Mouse (Mus musculus) lung, embryonic 15.5 days (tissue): ENCODE results near the gene Usp47. TPM values are rescaled to one million over a fixed set of nuclear protein-coding genes. Genes with fewer than 3 reads are reported as not detected.

Experiments used
- ATAC-seq: fragments of 200-750 bp; cut with Nextera tagmentation; 2 replicates; pipeline ENCODE4 v1.8.0; 2017; ENCODE audit warnings: moderate number of reproducible peaks, borderline replicate concordance; ENCODE audit not compliant: low FRiP score, low TSS enrichment; ENCODE audit errors: extremely low read depth
- H3K27ac ChIP-seq: fragments of 300-500 bp; sonication (generic); 2 replicates; pipeline ENCODE4 v1.5.1; 2015; ENCODE audit warnings: moderate library complexity, mild to moderate bottlenecking, inconsistent platforms
- H3K27me3 ChIP-seq: fragments of 300-500 bp; sonication (generic); 2 replicates; pipeline ENCODE4 v1.6.1; 2015; ENCODE audit warnings: inconsistent platforms
- H3K36me3 ChIP-seq: fragments of 300-500 bp; sonication (generic); 2 replicates; pipeline ENCODE4 v1.6.1; 2015; ENCODE audit warnings: inconsistent platforms
- H3K4me1 ChIP-seq: fragments of 300-500 bp; sonication (generic); 2 replicates; pipeline ENCODE4 v1.6.1; 2015; ENCODE audit warnings: inconsistent platforms
- H3K4me2 ChIP-seq: fragments of 300-500 bp; sonication (generic); 2 replicates; pipeline ENCODE4 v1.6.1; 2015; ENCODE audit warnings: inconsistent platforms, mild to moderate bottlenecking, moderate library complexity
- H3K4me3 ChIP-seq: fragments of 300-500 bp; sonication (generic); 2 replicates; pipeline ENCODE4 v1.5.1; 2015; ENCODE audit warnings: mild to moderate bottlenecking, inconsistent platforms
- H3K9ac ChIP-seq: fragments of 300-500 bp; sonication (generic); 2 replicates; pipeline ENCODE4 v1.6.1; 2015; ENCODE audit warnings: inconsistent platforms
- H3K9me3 ChIP-seq: fragments of 300-500 bp; sonication (generic); 2 replicates; pipeline ENCODE4 v1.6.1; 2016; ENCODE audit warnings: inconsistent platforms
- WGBS: fragments of 180-500 bp; shearing (Covaris S2); methylation state at CpG from one replicate; pipeline ENCODE4 v1.1.7; 2015; 5-methylcytosine and 5-hydroxymethylcytosine counted together
- polyA plus RNA-seq: library from polyadenylated mRNA; unstranded; fragments of >200 nt; fragmentation: Nextera tagmentation; extraction: Ambion mirVana; gene quantifications from 2 replicates; pipeline ENCODE4 v1.2.1, GENCODE M21; 2015

Usp47 gene
- polyA plus RNA-seq, 1 experiment from 2014 or later, result 68.9 TPM

DNA sequence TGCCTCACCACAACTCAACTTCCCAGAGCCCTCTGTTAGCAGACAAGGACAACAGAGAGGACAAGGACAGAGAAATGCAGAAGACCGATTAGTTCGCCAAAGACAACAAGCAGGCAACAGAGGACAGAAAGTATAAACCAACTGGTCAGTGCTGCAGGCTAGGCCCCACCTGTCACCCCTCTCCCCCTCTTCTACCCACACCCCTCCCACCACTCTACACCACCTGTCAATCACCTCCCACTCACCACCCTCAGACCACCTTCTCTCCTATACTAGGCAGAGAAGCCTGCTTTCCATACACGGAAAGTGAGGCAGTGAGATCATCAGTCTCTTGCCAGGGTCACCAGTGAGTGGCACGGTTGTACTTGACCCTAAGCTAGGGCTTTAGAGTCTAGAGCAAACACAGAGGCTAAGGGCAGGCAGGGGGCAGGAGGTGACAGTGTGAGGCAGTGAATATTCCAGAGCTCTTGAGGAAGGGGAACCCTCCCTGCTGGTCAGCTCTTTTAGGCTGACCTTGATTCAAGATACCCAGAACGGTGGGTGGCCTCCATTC is 103.9 kb downstream of the Usp47 start:
- Histone ChIP-seq H3K36me3 (no peaks in the 10 kb centered on the region), H3K9ac (no peak overlapping the region), H3K4me3 (no peak overlapping the region), H3K27ac (no peak overlapping the region), H3K4me1 (no peaks in the 10 kb centered on the region), H3K9me3 (no peaks in the 10 kb centered on the region), H3K27me3 (no peaks in the 10 kb centered on the region), H3K4me2 (no peak overlapping the region)
- ATAC-seq, result no peak
- WGBS, result 46% methylated on average over 5 of the region's 5 CpGs

DNA sequence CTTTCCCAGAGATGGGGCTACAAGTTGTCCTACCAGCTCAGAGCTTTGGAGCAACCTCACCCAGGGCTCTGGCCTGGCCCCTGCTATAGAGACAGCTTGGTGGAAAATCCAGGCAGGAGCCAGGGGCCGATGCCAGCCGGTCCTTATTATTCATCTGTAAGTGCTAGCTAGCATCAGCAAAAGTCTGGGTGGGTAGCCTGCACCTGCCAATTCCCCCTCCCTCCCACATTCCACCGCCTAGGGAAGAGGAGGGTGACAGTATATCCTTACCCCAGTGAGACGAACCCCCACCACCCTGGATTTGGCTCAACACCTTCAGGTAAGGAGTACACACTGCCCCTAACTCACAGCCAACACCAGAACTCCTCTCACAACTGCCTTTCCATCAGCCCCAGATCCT is 104.7 kb downstream of the Usp47 start:
- Histone ChIP-seq H3K27me3 (no peaks in the 10 kb centered on the region), H3K9ac (no peak overlapping the region), H3K27ac (no peak overlapping the region), H3K4me2 (no peak overlapping the region), H3K36me3 (no peaks in the 10 kb centered on the region), H3K4me1 (no peaks in the 10 kb centered on the region), H3K4me3 (no peak overlapping the region), H3K9me3 (no peaks in the 10 kb centered on the region)
- 70% methylated on average over 4 of the region's 4 CpGs for WGBS
- no peak for ATAC-seq

DNA sequence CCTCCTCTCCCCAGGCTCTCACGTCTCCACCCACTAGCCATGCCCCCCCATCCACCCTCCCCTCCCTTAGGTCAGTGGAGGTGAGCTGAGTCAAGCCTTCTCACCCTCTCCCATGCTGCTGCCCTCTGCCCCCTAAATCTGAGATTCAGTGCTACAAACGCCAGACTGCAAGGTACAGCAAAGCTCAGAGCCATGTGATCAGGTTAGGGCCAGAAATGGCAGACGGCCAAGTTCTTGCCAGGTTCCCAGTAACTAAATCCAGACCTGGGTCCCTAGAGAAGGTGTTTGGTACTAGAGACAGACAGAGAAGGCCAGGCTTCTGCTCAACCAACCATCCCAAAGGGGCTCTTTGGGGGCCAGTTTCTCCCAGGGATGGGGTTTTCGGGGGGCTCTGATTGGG is 105.5 kb downstream of the Usp47 start:
- Histone ChIP-seq H3K4me1 (no peaks in the 10 kb centered on the region), H3K4me2 (no peak overlapping the region), H3K9me3 (no peaks in the 10 kb centered on the region), H3K9ac (no peak overlapping the region), H3K27me3 (no peaks in the 10 kb centered on the region), H3K36me3 (no peaks in the 10 kb centered on the region), H3K4me3 (no peak overlapping the region), H3K27ac (no peak overlapping the region)
- 68% methylated on average over 4 of the region's 4 CpGs for WGBS
- no peak for ATAC-seq

DNA sequence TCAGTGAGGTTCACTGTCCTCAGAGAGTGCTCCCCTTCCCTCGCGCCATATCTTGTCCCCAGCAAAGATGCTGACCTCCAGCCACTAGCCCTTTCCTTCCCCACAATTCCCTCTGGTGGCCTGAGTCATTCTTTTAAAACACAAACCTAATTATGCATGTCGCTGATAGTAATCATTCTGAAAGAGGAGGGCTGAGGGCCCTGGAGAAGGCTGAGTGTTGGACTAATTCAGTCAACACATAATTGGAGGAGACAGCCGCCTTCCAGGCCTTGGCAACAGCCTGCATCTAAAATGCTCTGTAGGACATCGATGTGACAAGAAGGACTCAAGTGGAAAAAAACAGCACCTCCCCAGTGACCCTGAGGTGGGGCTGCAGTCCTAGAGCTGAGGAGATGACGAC is 106.5 kb downstream of the Usp47 start:
- H3K4me1 ChIP-seq, result no peaks in the 10 kb centered on the region

DNA sequence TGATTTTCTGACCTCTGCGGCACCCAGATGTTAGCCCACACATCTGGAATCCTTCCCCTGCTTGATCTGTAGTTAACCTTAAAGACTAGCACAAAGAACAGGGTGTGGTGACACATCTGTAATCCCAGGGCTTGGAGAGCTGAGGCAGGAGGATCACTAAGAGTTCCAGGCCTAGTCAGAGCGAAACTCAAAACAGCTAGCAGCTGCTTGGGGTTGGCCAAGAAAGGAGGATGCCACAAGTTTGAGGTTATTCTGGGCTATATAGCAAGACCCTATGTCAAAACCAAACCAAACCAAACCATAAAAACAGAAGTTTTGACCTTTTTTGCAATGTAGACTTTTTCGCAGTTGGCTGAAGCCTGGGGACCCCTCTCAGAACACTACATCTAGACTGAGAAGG is 107.4 kb downstream of the Usp47 start:
- no peaks in the 10 kb centered on the region for H3K36me3 ChIP-seq
- H3K27me3 ChIP-seq, result no peaks in the 10 kb centered on the region
- WGBS, result 96% methylated on average over 3 of the region's 3 CpGs
- no peaks in the 10 kb centered on the region for H3K9me3 ChIP-seq
- no peaks in the 10 kb centered on the region for H3K4me1 ChIP-seq
- H3K27ac ChIP-seq, result no peak overlapping the region
- ATAC-seq, result no peak
- H3K4me2 ChIP-seq, result no peak overlapping the region
- no peak overlapping the region for H3K4me3 ChIP-seq
- H3K9ac ChIP-seq, result no peak overlapping the region

More for the DNA sequence above, 106.5 kb downstream of the Usp47 start:
- WGBS, result 77% methylated on average over 6 of the region's 6 CpGs
- no peak overlapping the region for H3K9ac ChIP-seq
- no peak overlapping the region for H3K27ac ChIP-seq
- no peaks in the 10 kb centered on the region for H3K27me3 ChIP-seq
- no peaks in the 10 kb centered on the region for H3K9me3 ChIP-seq
- H3K4me2 ChIP-seq, result no peak overlapping the region
- H3K4me3 ChIP-seq, result no peak overlapping the region
- no peaks in the 10 kb centered on the region for H3K36me3 ChIP-seq
- no peak for ATAC-seq

DNA sequence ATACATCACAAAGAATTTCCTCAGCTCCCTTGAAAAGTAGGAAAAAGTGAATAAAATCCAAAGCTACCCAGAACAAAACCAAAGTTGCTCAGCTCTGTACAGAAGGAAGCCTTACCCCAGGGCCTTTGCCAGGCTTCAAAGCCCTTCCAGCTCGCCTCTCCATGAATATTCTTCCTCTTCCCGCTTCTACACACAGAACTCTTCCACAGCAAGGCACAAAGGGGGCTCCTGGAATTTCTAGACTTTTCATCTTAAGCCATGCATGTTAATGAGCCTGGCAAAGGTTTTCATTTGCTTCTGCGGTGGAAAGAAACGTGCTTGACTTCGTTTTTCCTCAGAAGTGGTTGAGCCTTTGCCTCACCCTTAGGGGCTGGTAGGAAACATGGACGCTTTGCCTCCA is 108.7 kb downstream of the Usp47 start:
- Histone ChIP-seq H3K4me2 (no peak overlapping the region), H3K4me3 (no peak overlapping the region), H3K27ac (no peak overlapping the region), H3K4me1 (no peaks in the 10 kb centered on the region), H3K36me3 (no peaks in the 10 kb centered on the region), H3K27me3 (no peaks in the 10 kb centered on the region), H3K9ac (no peak overlapping the region), H3K9me3 (no peaks in the 10 kb centered on the region)
- 78% methylated on average over 6 of the region's 6 CpGs for WGBS
- no peak for ATAC-seq

DNA sequence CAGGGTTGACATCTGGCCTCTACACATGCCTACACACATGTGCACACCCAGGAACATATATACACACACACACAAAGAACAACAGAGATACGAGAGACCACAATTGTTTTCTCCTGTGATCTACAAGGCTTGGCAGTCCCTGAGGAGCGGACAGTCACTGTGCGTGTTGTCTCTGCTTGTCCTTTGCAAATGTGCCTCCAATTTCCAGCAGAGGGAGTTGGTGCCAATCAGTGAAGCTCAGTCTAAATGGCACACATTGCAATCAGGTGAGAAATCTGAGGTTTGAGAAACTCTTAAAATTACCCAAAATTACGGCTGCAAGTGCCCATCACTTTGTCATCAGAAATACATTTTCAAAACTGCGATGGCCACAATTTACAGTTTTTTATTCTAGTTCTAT is 110.0 kb downstream of the Usp47 start:
- Histone ChIP-seq H3K9me3 (no peaks in the 10 kb centered on the region), H3K4me3 (no peak overlapping the region)

DNA sequence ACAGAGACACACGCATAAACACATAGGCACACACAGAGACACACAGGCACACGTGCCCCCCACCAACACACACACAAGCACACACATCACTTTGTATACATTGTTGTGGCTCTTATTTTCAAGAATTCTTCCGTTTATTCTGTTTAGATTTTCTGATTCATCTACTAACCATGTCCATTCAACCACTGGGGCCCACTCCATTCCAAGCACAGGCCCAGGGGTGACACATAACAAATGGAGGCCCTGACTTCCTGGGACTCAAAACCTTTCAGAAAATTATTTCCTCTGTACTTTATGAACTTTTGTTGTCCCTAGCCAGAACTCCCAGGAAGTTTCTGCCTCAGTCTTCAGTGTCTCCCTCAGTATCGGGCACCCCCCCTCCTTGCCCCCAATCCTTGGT is 111.9 kb downstream of the Usp47 start:
- 83% methylated on average over 4 of the region's 4 CpGs for WGBS
- H3K36me3 ChIP-seq, result no peaks in the 10 kb centered on the region
- no peak overlapping the region for H3K9ac ChIP-seq
- H3K4me2 ChIP-seq, result no peak overlapping the region
- H3K4me3 ChIP-seq, result no peak overlapping the region
- H3K27me3 ChIP-seq, result no peaks in the 10 kb centered on the region
- no peak for ATAC-seq
- H3K27ac ChIP-seq, result no peak overlapping the region
- no peaks in the 10 kb centered on the region for H3K9me3 ChIP-seq
- 0 out of 2 replicates have a peak, but pooled peaks cover 6% of the 10 kb centered on the region for H3K4me1 ChIP-seq

More for the DNA sequence above, 110.0 kb downstream of the Usp47 start:
- Histone ChIP-seq H3K27me3 (no peaks in the 10 kb centered on the region), H3K27ac (no peak overlapping the region), H3K36me3 (no peaks in the 10 kb centered on the region), H3K4me2 (no peak overlapping the region), H3K4me1 (no peaks in the 10 kb centered on the region), H3K9ac (no peak overlapping the region)
- ATAC-seq, result no peak
- WGBS, result 81% methylated on average over 5 of the region's 5 CpGs

DNA sequence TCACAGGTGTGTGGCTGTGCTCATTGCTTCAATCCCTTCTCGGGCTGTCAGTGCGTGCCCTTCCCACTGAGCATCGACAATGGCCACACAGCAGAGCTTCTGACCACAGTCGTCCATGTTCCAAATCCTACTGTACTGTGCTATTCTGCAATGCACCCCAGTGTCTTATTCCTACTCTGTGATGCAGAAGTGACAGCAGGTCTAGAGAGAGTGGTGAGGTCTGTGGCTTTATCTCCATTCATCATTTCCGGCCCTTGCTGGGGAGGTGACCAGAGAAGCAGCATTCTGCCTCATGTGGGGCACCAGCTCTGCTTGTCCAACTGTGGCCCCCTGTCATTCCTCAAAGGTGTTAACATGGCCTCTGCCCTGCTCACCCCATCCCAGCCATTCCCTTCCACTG is 113.2 kb downstream of the Usp47 start:
- no peak overlapping the region for H3K27ac ChIP-seq
- no peak for ATAC-seq

DNA sequence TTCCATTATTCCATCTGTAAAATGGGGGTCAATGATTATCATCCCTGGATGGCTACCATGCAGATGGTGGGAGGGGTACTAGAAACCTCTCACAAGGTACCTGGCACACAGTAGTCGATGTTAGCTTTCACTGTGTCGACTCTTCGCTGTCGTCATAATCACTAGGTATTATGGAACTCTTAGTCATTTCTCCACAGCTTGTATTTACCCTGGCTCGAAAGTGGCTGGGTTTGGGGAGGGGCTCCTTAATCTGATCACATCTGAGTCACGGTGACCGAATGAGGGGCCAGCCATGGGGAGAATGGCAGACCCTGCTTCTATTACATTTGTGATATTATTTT is 114.8 kb downstream of the Usp47 start:
- no peaks in the 10 kb centered on the region for H3K36me3 ChIP-seq
- no peak overlapping the region for H3K4me2 ChIP-seq
- no peak for ATAC-seq
- H3K9ac ChIP-seq, result no peak overlapping the region
- no peaks in the 10 kb centered on the region for H3K9me3 ChIP-seq
- H3K4me3 ChIP-seq, result no peak overlapping the region
- H3K4me1 ChIP-seq, result 0 out of 2 replicates have a peak, but pooled peaks cover 6% of the 10 kb centered on the region
- WGBS, result 65% methylated on average over 7 of the region's 7 CpGs
- no peaks in the 10 kb centered on the region for H3K27me3 ChIP-seq
- H3K27ac ChIP-seq, result no peak overlapping the region

More for the DNA sequence above, 113.2 kb downstream of the Usp47 start:
- H3K27me3 ChIP-seq, result no peaks in the 10 kb centered on the region
- WGBS, result 80% methylated on average over 5 of the region's 5 CpGs
- 0 out of 2 replicates have a peak, but pooled peaks cover 6% of the 10 kb centered on the region for H3K4me1 ChIP-seq
- no peaks in the 10 kb centered on the region for H3K36me3 ChIP-seq
- no peaks in the 10 kb centered on the region for H3K9me3 ChIP-seq
- H3K4me3 ChIP-seq, result no peak overlapping the region
- no peak overlapping the region for H3K4me2 ChIP-seq
- H3K9ac ChIP-seq, result no peak overlapping the region

DNA sequence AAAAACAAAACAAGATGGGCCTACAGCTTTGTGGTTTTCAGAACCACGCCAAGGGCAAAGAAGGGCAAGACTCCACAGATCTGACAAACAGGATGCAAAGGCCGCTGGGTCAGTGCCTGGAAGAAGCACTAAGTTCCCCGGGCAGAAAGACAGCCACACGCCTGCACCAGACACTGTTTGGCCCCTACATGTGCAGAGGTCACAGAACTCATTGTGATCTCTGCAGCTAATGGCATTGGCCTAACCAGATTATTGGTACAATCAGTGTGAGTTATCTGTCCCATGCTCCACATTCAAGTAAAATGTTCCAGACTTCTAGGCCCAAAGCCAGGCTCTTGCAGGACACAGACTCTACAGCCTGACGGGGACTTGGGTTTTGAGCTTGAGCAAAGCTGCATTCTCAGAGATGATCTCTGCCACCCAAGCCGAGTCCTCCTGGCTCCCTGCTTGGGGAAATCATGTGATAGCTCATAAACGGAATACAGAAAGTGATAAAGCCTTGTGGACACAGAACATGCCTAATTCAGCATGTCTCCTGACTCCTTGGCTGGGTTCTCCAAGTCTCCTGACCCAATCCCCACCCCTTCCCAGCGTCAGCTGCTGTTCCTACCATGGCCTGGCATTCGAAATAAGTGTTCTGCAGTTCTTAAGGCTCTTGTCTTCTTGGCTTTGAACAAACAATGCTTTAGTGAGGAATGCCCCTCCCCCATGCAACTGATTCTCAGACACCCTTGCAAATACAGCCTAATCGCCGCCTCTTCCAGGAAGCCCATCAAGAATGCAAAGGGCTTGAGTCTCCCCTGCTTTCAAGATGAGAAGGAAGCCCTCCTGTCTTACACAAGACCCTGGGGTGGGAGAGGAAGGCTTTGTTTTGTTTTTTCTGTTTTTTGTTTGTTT is 115.5 kb downstream of the Usp47 start:
- 0 out of 2 replicates have a peak, but pooled peaks have one; percentile 43 for ATAC-seq
- 0 out of 2 replicates have a peak, but pooled peaks cover 6% of the 10 kb centered on the region for H3K4me1 ChIP-seq

DNA sequence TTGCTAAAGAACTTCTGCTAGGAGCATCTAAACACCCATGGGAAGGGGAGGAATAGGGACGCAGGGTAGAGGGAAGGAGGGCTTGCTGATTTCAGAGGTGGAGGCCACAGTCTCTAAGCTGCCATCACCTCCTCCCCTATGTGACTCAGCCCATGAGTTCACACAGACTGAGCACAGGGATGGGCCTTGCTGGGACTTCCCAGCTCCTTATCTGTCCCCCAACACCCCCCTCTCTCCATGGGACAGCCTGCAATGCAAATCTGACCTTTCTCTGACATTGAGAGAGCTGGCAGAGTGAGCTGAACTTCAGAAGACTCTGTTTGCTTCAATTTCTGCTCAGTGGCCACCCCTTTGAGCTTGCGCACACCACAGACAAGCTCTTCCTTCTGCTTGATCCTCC is 117.4 kb downstream of the Usp47 start:
- Histone ChIP-seq H3K36me3 (no peaks in the 10 kb centered on the region), H3K27ac (no peak overlapping the region), H3K9me3 (no peaks in the 10 kb centered on the region), H3K27me3 (no peaks in the 10 kb centered on the region), H3K9ac (no peak overlapping the region), H3K4me2 (no peak overlapping the region), H3K4me1 (0 out of 2 replicates have a peak, but pooled peaks cover 6% of the 10 kb centered on the region), H3K4me3 (no peak overlapping the region)
- 80% methylated on average over 2 of the region's 2 CpGs for WGBS
- no peak for ATAC-seq

More for the DNA sequence above, 115.5 kb downstream of the Usp47 start:
- H3K9ac ChIP-seq, result no peak overlapping the region
- peak overlapping the region; percentile 31; the same call in 1 of the 2 replicates for H3K27ac ChIP-seq
- no peak overlapping the region for H3K4me2 ChIP-seq
- WGBS, result 61% methylated on average over 11 of the region's 11 CpGs
- H3K4me3 ChIP-seq, result no peak overlapping the region
- no peaks in the 10 kb centered on the region for H3K9me3 ChIP-seq
- H3K36me3 ChIP-seq, result no peaks in the 10 kb centered on the region
- no peaks in the 10 kb centered on the region for H3K27me3 ChIP-seq
